Mouse (Mus musculus) heart, postnatal 0 days (tissue): Measurements from ENCODE around the gene Tut7.

Experiments
- CTCF ChIP-seq: IDR thresholded peaks from 2 replicates; pipeline ENCODE4 v1.5.1; 2016; ENCODE audit warnings: antibody characterized with exemption, control low read depth, low read depth
- EP300 ChIP-seq: IDR thresholded peaks from 2 replicates; pipeline ENCODE4 v1.6.1; 2016; ENCODE audit warnings: antibody characterized with exemption, low read depth

GRCm38 (mm10) chr13:59801000-59801399 is 21.9 kb downstream of the Tut7 start:
- TF ChIP-seq EP300 (no peak), CTCF (no peak)
